Mouse (Mus musculus) cortical plate, adult 2 months (tissue): Measurements from ENCODE around the gene Gm2115.

Source experiments
- CTCF ChIP-seq: fragments of 200-500 bp; IDR thresholded peaks from 2 replicates; pipeline ENCODE4 v1.5.1; 2011; ENCODE audit warnings: mild to moderate bottlenecking, control low read depth, low read length; ENCODE audit not compliant: insufficient read depth; ENCODE audit errors: extremely low read depth
- POLR2A ChIP-seq: fragments of 200-500 bp; IDR thresholded peaks from 2 replicates; pipeline ENCODE4 v1.6.1; 2011; ENCODE audit warnings: mild to moderate bottlenecking, low read length, control low read depth; ENCODE audit not compliant: insufficient read depth; ENCODE audit errors: extremely low read depth

- no peak for TF ChIP-seq CTCF
- TF ChIP-seq POLR2A, result no peak
Measured at GRCm38 (mm10) chr7:84600631-84601030, 71.9 kb downstream of the Gm2115 start.
